Mouse (Mus musculus) mouse trophoblast stem cell (cell line): ENCODE data around the gene Olfr1026.

Source experiments
- in situ Hi-C, 2 experiments: fragments of 300-500 bp; cut with MseI, MboI; formaldehyde crosslinking; loops; 2 replicates in 1 of 2; 3 replicates in 1 of 2; pipeline ENCODE4 v1.15.1; 2025

Gene Olfr1026

GRCm38 (mm10) chr2:85921258-85921657 lies at the start of gene Olfr1026:
Olfr1026 (plus strand) TSS chr2:85921558.
- in situ Hi-C loops: no loop called here

GRCm38 (mm10) chr2:85885340-85885739 lies 36.0 kb upstream of the Olfr1026 start, which contains the start of gene Olfr1023:
Olfr1023 (plus strand) TSS chr2:85885640.
- in situ Hi-C loops: no loop called here

GRCm38 (mm10) chr2:85904952-85905351 lies 16.4 kb upstream of the Olfr1026 start, which contains the start of gene Olfr1024:
Olfr1024 (minus strand) TSS chr2:85905052.
- in situ Hi-C loops: no loop called here

- in situ Hi-C loops: no loop called here
These were observed 8.2 kb upstream of the Olfr1026 start for GRCm38 (mm10) chr2:85913197-85913596.

GRCm38 (mm10) chr2:85914893-85915292 lies 6.5 kb upstream of the Olfr1026 start, which contains the start of gene Olfr1025-ps1:
Olfr1025-ps1 (plus strand) TSS chr2:85915193.
- in situ Hi-C loops: no loop called here

GRCm38 (mm10) chr2:85950137-85950536 lies 28.8 kb downstream of the Olfr1026 start, which contains the start of gene Olfr1028:
Olfr1028 (plus strand) TSS chr2:85950437.
- in situ Hi-C loops: no loop called here

GRCm38 (mm10) chr2:85973595-85973994 lies 52.2 kb downstream of the Olfr1026 start, which contains the start of gene Olfr1029:
Olfr1029 (plus strand) TSS chr2:85973895.
- in situ Hi-C loops: no loop called here
